Mouse (Mus musculus) heart, postnatal 25 days (tissue): ENCODE measurements around the gene Mettl21c. TPM values are rescaled to one million over a fixed set of nuclear protein-coding genes. Genes with fewer than 3 reads are reported as not detected.
A peak's percentile ranks its signal among the peaks of the same experiment; 100 is the strongest.
"Not testable (repeated sequence)": the region's sequence is repeated elsewhere in the genome, so short reads cannot be mapped to it uniquely, and the experiment has no call there.

Experiments
- DNase-seq: peaks from one replicate; pipeline ENCODE4 v3.0.0; 2022; ENCODE audit warnings: low spot score
- intact Hi-C: fragments of 180-260 bp; cut with DNase I; formaldehyde crosslinking; loops from one replicate; pipeline ENCODE4 v1.15.1; 2025
- total RNA-seq, 2 experiments: library from RNA; stranded (reverse); gene quantifications; 2 replicates each; pipeline ENCODE4 v1.2.3; 2021

Gene Mettl21c
- total RNA-seq: not detected

GRCm38 (mm10) chr1:44019934-44020333 lies at the start of gene Mettl21c:
Mettl21c (minus strand) TSS chr1:44020034.
- intact Hi-C loops: no loop called here
- no peak for DNase-seq

- no peak for DNase-seq
- intact Hi-C loops: loop anchor here (5.0 kb wide), 1 partner anchor 162 kb away; no protein-coding TSS in a partner anchor
Observed at GRCm38 (mm10) chr1:44064625-44065024, 44.8 kb upstream of the Mettl21c start.

DNA sequence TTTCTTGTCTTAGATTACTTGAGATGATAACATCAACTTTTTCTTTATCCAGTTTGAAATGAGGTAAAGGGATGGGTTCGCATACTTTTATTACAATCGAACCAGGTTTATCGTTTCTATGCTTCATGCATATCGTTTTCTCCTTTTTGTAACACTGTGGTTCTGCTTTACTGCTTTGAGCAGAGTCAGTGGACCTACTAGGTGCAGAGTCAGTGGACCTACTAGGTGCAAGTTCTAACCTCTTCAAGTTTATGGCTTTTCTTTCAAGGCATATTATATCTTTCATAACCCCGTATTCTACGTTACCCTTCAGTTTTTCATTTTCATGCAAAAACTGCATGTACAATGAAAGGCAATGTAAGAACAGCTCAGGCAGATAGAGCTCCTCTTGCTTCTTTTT lies 43.6 kb upstream of the Mettl21c start:
- intact Hi-C loops: loop anchor here (5.0 kb wide), 1 partner anchor 161 kb away; no protein-coding TSS in a partner anchor
- no peak for DNase-seq

GRCm38 (mm10) chr1:44061836-44062235 lies 42.0 kb upstream of the Mettl21c start, which contains the start of gene Gm8251:
Gm8251 (minus strand) TSS chr1:44061936.
- intact Hi-C loops: loop anchor here (5.0 kb wide), 1 partner anchor 160 kb away; no protein-coding TSS in a partner anchor
- no peak for DNase-seq

- DNase-seq: no peak
- intact Hi-C loops: no loop called here
Observed at GRCm38 (mm10) chr1:44057805-44058204, 38.0 kb upstream of the Mettl21c start.

DNA sequence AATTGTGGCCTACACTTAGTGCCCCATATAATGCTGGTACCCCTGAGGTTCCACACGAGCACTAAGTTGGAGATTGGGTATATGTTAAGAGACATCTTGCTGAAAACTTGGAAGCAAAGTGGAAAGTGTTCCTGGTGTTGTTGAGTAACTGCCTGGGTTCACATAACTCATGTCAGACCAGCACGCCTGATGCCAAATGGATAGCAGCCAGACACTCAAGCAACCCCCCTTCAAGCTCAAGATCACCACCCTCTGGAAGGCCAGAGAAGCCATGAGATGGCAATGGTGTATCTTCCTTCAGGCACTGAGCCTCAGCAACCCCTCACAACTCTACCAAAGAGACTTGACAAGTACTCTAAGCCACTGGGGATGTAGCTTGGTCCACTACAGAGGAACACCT lies 26.7 kb upstream of the Mettl21c start:
- intact Hi-C loops: no loop called here
- no peak for DNase-seq

DNA sequence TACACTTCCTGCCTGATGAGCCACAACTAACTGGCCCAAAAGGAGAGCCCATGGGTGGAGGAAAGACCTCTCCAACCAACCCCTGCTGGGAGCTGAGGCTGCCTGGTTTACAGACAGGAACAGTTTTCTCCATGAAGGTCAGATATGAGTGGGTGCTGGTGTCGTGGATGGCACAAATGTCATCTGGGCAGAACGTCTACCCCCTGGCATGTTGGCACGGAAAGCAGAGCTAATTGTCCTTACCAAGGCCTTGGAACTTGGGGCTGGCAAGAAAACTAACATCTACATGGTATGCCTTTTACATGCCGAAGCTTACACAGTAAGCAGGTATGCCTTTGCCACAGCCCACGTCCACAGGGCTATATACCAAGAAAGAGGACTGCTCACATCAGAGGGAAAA lies 25.9 kb upstream of the Mettl21c start:
- intact Hi-C loops: not testable (repeated sequence)

DNA sequence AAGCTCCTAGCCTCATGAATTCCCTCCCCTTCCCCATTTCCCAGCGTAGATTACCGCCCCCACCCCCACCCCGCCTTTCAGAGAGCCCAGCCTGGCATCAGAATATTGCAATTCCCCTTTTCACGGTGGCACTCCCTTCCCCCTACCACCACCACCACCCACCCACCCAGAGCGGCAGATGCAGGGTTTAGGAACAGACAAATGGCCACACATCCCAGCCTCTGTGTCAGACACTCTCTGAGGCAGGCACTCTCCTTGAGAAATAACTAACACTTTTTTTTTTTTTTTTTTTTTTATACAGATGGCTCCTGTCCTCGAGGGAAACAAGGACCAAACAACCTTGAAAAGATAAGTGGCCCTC lies 22.7 kb upstream of the Mettl21c start:
- no peak for DNase-seq
- intact Hi-C loops: no loop called here

More for the DNA sequence above, 25.9 kb upstream of the Mettl21c start:
- DNase-seq: not testable (repeated sequence)

GRCm38 (mm10) chr1:44041797-44042554 lies 22.1 kb upstream of the Mettl21c start:
- DNase-seq: peak; percentile 6
- intact Hi-C loops: loop anchor here (2.0 kb wide), 2 partner anchors 139 to 281 kb away; no protein-coding TSS in a partner anchor

DNA sequence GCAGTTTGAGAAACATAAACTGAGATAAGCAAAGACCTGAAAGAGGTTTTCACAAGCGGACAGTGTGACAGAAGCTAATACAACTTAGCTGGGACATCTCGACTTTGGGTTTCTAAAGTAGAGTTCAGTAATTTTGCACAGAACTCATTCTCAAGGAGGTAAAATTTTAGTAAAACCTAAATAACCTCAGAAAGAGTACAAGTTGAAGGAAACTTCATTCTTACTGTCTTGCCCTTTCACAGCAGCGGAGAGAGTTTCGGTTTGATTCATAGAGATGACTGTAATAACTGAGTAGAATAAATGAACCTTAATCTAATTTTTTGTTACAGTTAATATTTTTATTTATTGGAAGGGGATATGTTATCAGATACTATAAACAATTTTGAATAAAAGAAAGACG lies 13.1 kb upstream of the Mettl21c start:
- DNase-seq: no peak
- intact Hi-C loops: no loop called here

DNA sequence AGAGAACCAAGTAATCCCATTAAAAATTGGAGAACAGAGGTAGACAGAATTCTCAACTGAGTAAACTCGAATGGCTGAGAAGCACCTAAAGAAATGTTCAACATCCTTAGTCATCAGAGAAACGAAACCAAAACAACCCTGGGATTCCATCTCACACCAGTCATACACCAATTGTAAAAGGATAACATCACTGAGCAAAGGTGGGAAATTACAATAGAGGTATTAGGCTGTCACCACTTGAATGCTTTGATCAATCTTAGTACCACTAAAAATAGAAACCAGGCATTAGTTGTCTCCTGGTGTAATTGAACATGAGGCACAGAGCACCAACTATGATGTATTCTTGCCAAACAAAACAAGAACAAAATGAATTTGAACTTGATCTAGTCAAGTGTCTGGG lies 12.4 kb upstream of the Mettl21c start:
- intact Hi-C loops: no loop called here
- no peak for DNase-seq

- no peak for DNase-seq
- intact Hi-C loops: no loop called here
Observed at GRCm38 (mm10) chr1:44027651-44028050, 7.8 kb upstream of the Mettl21c start.

GRCm38 (mm10) chr1:44022656-44023055 lies 2.8 kb upstream of the Mettl21c start:
- no peak for DNase-seq
- intact Hi-C loops: no loop called here

- intact Hi-C loops: no loop called here
- DNase-seq: no peak
Observed at GRCm38 (mm10) chr1:44015556-44015955, 4.3 kb downstream of the Mettl21c start.

DNA sequence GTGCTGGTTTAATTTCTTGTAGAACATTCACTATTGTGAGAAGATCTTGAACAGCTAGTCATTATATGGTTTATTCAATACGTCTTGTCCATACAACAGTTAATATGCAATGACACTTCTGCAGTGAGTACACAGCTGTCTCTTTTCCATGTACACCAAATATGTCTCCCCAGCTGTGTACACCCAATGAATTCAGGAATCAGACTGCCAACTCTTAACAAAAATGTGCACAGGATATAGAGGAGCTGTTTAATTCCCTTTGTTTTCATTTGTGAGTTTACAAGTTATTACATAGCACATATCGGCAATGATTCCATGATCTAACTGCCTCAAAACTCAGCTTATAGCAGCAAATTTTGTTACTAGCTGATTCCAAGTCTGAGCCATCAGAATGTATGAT lies 15.3 kb downstream of the Mettl21c start:
- intact Hi-C loops: no loop called here
- DNase-seq: no peak

DNA sequence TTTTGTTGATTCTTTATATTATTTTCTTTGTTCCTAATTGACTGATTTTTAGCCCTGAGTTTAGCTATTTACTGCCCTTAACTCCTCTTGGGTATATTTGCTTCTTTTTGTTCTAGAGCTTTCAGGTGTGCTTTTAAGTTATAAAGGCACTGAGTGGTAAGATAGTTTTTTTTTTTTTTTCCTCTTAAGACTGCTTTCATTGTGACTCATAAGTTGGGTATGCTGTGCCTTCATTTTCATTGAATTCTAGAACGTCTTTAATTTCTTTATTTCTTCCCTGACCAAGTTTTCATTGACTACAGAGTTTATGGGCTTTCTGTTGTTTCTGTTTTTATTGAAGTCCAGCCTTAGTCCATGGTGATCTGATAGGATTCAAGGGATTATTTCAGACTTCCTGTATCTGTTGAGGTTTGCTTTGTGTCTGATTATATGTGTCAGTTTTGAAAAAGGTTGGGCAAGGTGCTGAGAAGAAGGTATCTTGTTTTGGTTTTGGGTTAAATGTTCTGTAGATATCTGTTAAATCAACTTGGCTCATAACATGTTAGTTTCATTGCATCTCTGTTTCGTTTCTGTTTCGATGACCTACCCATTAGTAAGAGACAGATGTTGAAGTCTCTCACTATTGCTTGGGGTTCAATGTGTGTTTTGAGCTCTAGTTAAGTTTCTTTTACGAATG lies 22.8 kb downstream of the Mettl21c start:
- DNase-seq: no peak
- intact Hi-C loops: loop anchor here (5.0 kb wide), 1 partner anchor 35 kb away; no protein-coding TSS in a partner anchor

- intact Hi-C loops: no loop called here
- no peak for DNase-seq
Observed at GRCm38 (mm10) chr1:43971089-43971488, 48.7 kb downstream of the Mettl21c start.

DNA sequence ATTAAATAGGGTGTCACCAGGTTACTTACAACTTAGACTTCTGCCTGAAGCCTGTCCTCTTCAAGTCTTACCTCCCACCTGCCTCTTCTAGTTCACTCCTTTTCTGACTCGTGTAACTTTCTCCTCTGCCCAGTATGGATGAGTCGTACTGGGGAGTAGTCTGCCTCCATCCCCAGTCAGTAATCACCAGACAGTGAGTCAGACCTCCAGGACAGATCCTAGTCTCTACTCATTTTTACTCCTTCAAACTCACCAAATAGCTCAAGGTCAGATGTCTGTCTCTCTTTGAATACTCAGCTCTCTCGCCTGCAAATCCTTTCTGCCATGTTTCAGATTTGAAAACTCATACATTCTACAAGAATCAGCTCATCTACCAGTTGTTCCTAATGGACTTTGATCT lies 50.5 kb downstream of the Mettl21c start:
- intact Hi-C loops: no loop called here
- no peak for DNase-seq

GRCm38 (mm10) chr1:43966756-43967155 lies 53.1 kb downstream of the Mettl21c start:
- intact Hi-C loops: no loop called here
- no peak for DNase-seq

GRCm38 (mm10) chr1:43964381-43964780 lies 55.5 kb downstream of the Mettl21c start:
- DNase-seq: no peak
- intact Hi-C loops: loop anchor here (5.0 kb wide), 1 partner anchor 33 kb away; no protein-coding TSS in a partner anchor
